In the genomic region with DNA sequence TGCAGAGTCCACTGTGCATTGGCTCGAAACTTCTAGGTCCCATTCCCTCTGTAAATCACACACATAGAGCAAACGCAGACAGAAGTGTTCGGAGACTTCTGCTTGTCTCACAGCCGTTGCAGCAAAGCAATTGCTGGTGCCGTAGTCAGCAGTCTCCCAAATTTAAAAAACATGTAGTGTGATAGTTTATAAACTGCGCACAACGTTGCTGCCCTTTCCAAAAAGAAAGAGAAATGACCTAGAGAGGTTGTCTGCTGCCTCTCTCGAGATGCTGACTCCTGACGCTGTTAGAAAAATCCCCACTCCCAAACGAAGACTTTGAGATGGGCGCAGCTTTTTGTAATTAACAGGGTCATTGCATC, we compare ENCODE assay signal across 8 mouse cellular contexts. TPM values are rescaled to one million over a fixed set of nuclear protein-coding genes. Genes with fewer than 3 reads are reported as not detected.
DNase-seq lines count a peak whose midpoint lies in the region; ATAC-seq and TF ChIP-seq lines count a peak whose summit lies in the region.

No protein-coding gene starts in this region.

- H3K4me2 ChIP-seq in heart, embryonic 11.5 days, result peak overlapping the region; percentile 98
- peak overlapping the region; percentile 86 for H3K4me2 ChIP-seq in forebrain, embryonic 15.5 days (replicated peaks)
- H3K4me2 ChIP-seq in liver, embryonic 14.5 days (ENCODE audit: low read depth), result peak overlapping the region; percentile 64

- TF ChIP-seq CTCF in E14TG2a.4 (conservative IDR thresholded peaks at IDR 0.05; ENCODE audit: low read length), result no peak
- no peak for TF ChIP-seq CTCF in liver, embryonic 14.5 days (IDR thresholded peaks at IDR 0.05; ENCODE audit: low read depth)

- peaks cover 12% of the 10 kb centered on the region for H3K27me3 ChIP-seq in heart, embryonic 11.5 days (ENCODE audit: control insufficient read depth, insufficient read depth, low read length)
- H3K27me3 ChIP-seq in E14TG2a.4 (ENCODE audit: insufficient read depth, low read length), result peaks cover 44% of the 10 kb centered on the region
- 0 out of 2 replicates have a peak, but pooled peaks cover 9% of the 10 kb centered on the region for H3K27me3 ChIP-seq in forebrain, embryonic 15.5 days
- peaks cover 10% of the 10 kb centered on the region for H3K27me3 ChIP-seq in liver, embryonic 14.5 days (ENCODE audit: control insufficient read depth, insufficient read depth, low read length)

- DNase-seq in heart, postnatal 14 days, result no peak
- DNase-seq in liver, embryonic 14.5 days (ENCODE audit: low read depth in 3 of 3, low spot score in 3 of 3), result no peak
- no peak for DNase-seq in spleen, postnatal 10 days (ENCODE audit: low spot score in 2 of 2)
- no peak for DNase-seq in c-Kit-positive CD71-positive TER-119-positive erythroid progenitor cells, embryonic 14.5 days (ENCODE audit: low spot score)

- no peak for TF ChIP-seq EP300 in liver, embryonic 14.5 days (IDR thresholded peaks at IDR 0.05; ENCODE audit: low read depth)

- H3K9ac ChIP-seq in heart, embryonic 11.5 days (ENCODE audit: low read depth, low read length), result peak overlapping the region; percentile 34; the same call in 1 of the 2 replicates
- H3K9ac ChIP-seq in forebrain, embryonic 15.5 days (replicated peaks), result peak overlapping the region; percentile 38; the same call in 1 of the 2 replicates
- no peak overlapping the region for H3K9ac ChIP-seq in liver, embryonic 14.5 days (replicated peaks)

- peak overlapping the region; percentile 41; the same call in 1 of the 2 replicates for H3K27ac ChIP-seq in heart, embryonic 11.5 days (ENCODE audit: low read depth, low read length)
- H3K27ac ChIP-seq in forebrain, embryonic 15.5 days (replicated peaks), result no peak overlapping the region
- no peak overlapping the region for H3K27ac ChIP-seq in liver, embryonic 14.5 days

- H3K4me1 ChIP-seq in heart, embryonic 11.5 days (ENCODE audit: control insufficient read depth, insufficient read depth, low read length), result 0 out of 2 replicates have a peak, but pooled peaks cover 7% of the 10 kb centered on the region
- peaks cover 17% of the 10 kb centered on the region; the same call in 1 of the 2 replicates for H3K4me1 ChIP-seq in E14TG2a.4 (replicated peaks; ENCODE audit: low read depth, low read length)
- H3K4me1 ChIP-seq in forebrain, embryonic 15.5 days, result peaks cover 16% of the 10 kb centered on the region
- peaks cover 0 to 3% of the 10 kb centered on the region in 2 experiments; a peak in 2 of 4 replicates for H3K4me1 ChIP-seq in liver, embryonic 14.5 days (replicated peaks; ENCODE audit: control insufficient read depth in 2 of 2, insufficient read depth in 2 of 2, low read length in 1 of 2)

- no peaks in the 10 kb centered on the region for H3K36me3 ChIP-seq in heart, embryonic 11.5 days (ENCODE audit: control insufficient read depth, insufficient read depth, low read length)
- no peaks in the 10 kb centered on the region for H3K36me3 ChIP-seq in E14TG2a.4 (ENCODE audit: insufficient read depth, low read length)
- no peaks in the 10 kb centered on the region for H3K36me3 ChIP-seq in forebrain, embryonic 15.5 days
- no peaks in the 10 kb centered on the region for H3K36me3 ChIP-seq in liver, embryonic 14.5 days (replicated peaks; ENCODE audit: control insufficient read depth, insufficient read depth, low read depth)

- H3K9me3 ChIP-seq in heart, embryonic 11.5 days (replicated peaks; ENCODE audit: control insufficient read depth, low read length), result no peaks in the 10 kb centered on the region
- no peaks in the 10 kb centered on the region for H3K9me3 ChIP-seq in E14TG2a.4 (ENCODE audit: low read length)
- H3K9me3 ChIP-seq in forebrain, embryonic 15.5 days, result no peaks in the 10 kb centered on the region
- H3K9me3 ChIP-seq in liver, embryonic 14.5 days (ENCODE audit: control insufficient read depth, low read length), result no peaks in the 10 kb centered on the region

- WGBS in heart, embryonic 11.5 days (ENCODE audit: insufficient replicate concordance), result 37% methylated on average over 11 of the region's 11 CpGs
- WGBS in forebrain, embryonic 15.5 days, result 28% methylated on average over 11 of the region's 11 CpGs
- 26% methylated on average over 11 of the region's 11 CpGs for WGBS in liver, embryonic 14.5 days (ENCODE audit: insufficient replicate concordance)

- ATAC-seq in heart, embryonic 11.5 days (replicated peaks; ENCODE audit: insufficient number of reproducible peaks, low FRiP score, low TSS enrichment), result no peak
- no peak for ATAC-seq in forebrain, embryonic 15.5 days (replicated peaks)
- no peak for ATAC-seq in liver, embryonic 14.5 days (ENCODE audit: insufficient read depth)
- no peak for ATAC-seq in erythroblast, adult 5-6 weeks (replicated peaks; ENCODE audit: low FRiP score, poor library complexity, severe bottlenecking)

- intact Hi-C loops in heart, postnatal 14 days (cut with DNase I), result no loop called here

- peak overlapping the region; percentile 58 for H3K4me3 ChIP-seq in heart, embryonic 11.5 days (ENCODE audit: low read depth, low read length)
- H3K4me3 ChIP-seq in E14TG2a.4 (replicated peaks; ENCODE audit: low read length), result peak overlapping the region; percentile 73
- H3K4me3 ChIP-seq in forebrain, embryonic 15.5 days, result peak overlapping the region; percentile 48
- H3K4me3 ChIP-seq in liver, embryonic 14.5 days (ENCODE audit: insufficient read depth in 1 of 2, low read depth in 2 of 2, low read length in 2 of 2), result peak overlapping the region in 1 of 2 experiments; percentile 36; a peak in 1 of 4 replicates

RNA-seq across cellular contexts. Expression of gene Fbln5, which starts 0.6 kb away (rescaled TPM):
- polyA plus RNA-seq in heart, embryonic 11.5 days (2014; fragmentation: Nextera tagmentation; extraction: Ambion mirVana), result 24.7 and 34.2 TPM in 2 replicates
- 10 to 100 TPM; 31.6 to 38.1 TPM for total RNA-seq in heart, postnatal 14 days (2021)
- 5.9 and 6.4 TPM in 2 replicates for polyA plus RNA-seq in forebrain, embryonic 15.5 days (2015; fragmentation: Nextera tagmentation; extraction: Ambion mirVana)
- polyA plus RNA-seq in liver, embryonic 14.5 days (2012; rRNA removed), result 1.9 and 2.2 TPM in 2 replicates
- 3.8 and 4.0 TPM in 2 replicates for polyA plus RNA-seq in liver, embryonic 14.5 days (2014; fragmentation: Nextera tagmentation; extraction: Ambion mirVana)
- total RNA-seq in erythroblast, adult 5-6 weeks (2015; ENCODE audit: low replicate concordance), result not detected in 2 replicates
- total RNA-seq in erythroblast, adult 5-6 weeks (2017; ENCODE audit: low replicate concordance), result 0.28 and 0.60 TPM in 2 replicates
